Mouse (Mus musculus): ENCODE results near the gene Dis3l2. TPM values are rescaled to one million over a fixed set of nuclear protein-coding genes. Genes with fewer than 3 reads are reported as not detected.
A peak's percentile ranks its signal among the peaks of the same experiment; 100 is the strongest.

Gene Dis3l2
- polyA plus RNA-seq, 1 experiment from 2014 or later = 8.8 TPM

- Histone ChIP-seq H3K36me3 (no peaks in the 10 kb centered on the region), H3K9me3 (replicated peaks) (no peaks in the 10 kb centered on the region), H3K9ac (no peak overlapping the region), H3K27me3 (no peaks in the 10 kb centered on the region), H3K4me3 (replicated peaks) (no peak overlapping the region), H3K4me1 (replicated peaks) (no peaks in the 10 kb centered on the region), H3K27ac (no peak overlapping the region), H3K4me2 (no peak overlapping the region)
- WGBS (ENCODE audit: insufficient replicate concordance) = 59% methylated on average over 2 of the region's 2 CpGs
- DNase-seq (no peak), ATAC-seq (ENCODE audit: low read depth) (no peak)
Observed at GRCm38 (mm10) chr1:87012606-87013005, 309.0 kb downstream of the Dis3l2 start.

GRCm38 (mm10) chr1:87020714-87021113 lies 317.1 kb downstream of the Dis3l2 start:
- Histone ChIP-seq H3K9ac (no peak overlapping the region), H3K4me1 (replicated peaks) (peaks cover 12% of the 10 kb centered on the region), H3K9me3 (replicated peaks) (no peaks in the 10 kb centered on the region), H3K4me3 (replicated peaks) (no peak overlapping the region), H3K4me2 (no peak overlapping the region), H3K27ac (no peak overlapping the region), H3K27me3 (no peaks in the 10 kb centered on the region), H3K36me3 (no peaks in the 10 kb centered on the region)
- 73% methylated on average over 5 of the region's 5 CpGs for WGBS (ENCODE audit: insufficient replicate concordance)
- ATAC-seq (ENCODE audit: low read depth) = no peak
- no peak for DNase-seq

DNA sequence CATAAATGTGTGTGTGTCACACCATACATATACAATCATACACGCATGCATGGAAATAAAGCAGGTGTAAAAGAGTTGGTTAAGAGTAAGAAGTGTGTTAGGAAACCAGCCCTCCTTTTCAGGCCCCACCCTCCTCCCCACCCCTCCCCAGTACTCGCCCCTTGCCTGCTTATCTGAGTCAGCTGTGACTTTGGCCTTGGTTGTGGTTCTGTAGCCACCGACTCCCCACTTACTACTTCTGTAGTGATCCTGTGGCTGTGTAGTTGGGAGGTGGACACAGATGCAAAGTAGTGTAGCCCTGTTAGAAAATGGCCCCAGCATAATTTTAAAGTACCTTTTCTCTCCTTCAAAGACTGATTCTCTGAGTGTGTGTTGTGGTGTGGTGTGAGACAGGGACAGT lies 318.0 kb downstream of the Dis3l2 start:
- no peak overlapping the region for H3K27ac ChIP-seq
- DNase-seq (no peak), ATAC-seq (ENCODE audit: low read depth) (no peak)
- no peaks in the 10 kb centered on the region for H3K36me3 ChIP-seq
- H3K27me3 ChIP-seq = no peaks in the 10 kb centered on the region
- no peak overlapping the region for H3K9ac ChIP-seq
- no peak overlapping the region for H3K4me3 ChIP-seq (replicated peaks)
- WGBS (ENCODE audit: insufficient replicate concordance) = 32% methylated on average over 3 of the region's 3 CpGs
- no peaks in the 10 kb centered on the region for H3K9me3 ChIP-seq (replicated peaks)
- no peak overlapping the region for H3K4me2 ChIP-seq
- H3K4me1 ChIP-seq (replicated peaks) = peaks cover 12% of the 10 kb centered on the region

DNA sequence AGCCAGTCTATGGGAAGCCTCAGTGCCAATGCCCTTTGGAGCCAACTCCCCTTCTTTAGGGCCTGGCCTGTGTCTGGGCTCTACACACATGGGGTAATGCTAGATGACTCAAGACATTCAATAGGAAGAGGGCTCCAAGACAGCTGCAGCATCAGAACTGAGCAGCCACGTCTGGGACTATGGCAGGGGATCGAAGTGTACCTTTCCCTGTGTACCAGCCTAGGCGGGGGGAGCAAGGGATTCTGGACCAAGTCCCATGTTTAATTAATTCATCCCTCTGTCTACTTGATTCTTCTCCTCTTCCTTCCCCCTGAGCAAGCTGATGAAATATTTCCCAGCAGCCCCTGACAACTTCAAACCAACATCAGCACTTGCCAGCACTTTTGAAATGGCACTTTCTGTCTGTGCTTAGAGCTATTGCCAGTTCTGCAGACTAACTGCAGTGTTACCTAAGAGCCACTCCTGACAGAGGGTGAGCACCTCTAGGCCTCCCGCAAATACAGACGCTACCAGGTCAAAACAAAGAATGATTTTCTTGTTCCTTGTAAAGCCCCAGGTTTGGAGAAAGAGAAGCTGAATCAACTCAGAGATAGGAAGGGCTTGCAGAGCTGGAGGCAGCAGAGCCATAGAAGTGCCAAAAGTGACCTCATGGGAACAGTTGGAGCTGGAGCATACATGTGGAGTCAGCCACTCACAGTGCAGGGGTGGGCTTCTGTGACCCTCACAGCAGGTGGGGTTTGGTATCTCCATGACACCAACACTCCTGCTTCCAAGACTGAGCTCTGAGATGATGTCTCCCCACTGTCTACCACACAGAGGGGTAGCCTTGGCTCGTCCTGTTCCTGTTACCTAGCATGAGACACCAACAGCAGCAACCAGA lies 319.9 kb downstream of the Dis3l2 start:
- no peaks in the 10 kb centered on the region for H3K9me3 ChIP-seq (replicated peaks)
- peaks cover 12% of the 10 kb centered on the region for H3K4me1 ChIP-seq (replicated peaks)
- no peaks in the 10 kb centered on the region for H3K27me3 ChIP-seq
- DNase-seq (no peak), ATAC-seq (ENCODE audit: low read depth) (no peak)
- H3K36me3 ChIP-seq = no peaks in the 10 kb centered on the region
- H3K27ac ChIP-seq = no peak overlapping the region
- no peak overlapping the region for H3K4me3 ChIP-seq (replicated peaks)
- 63% methylated on average over 6 of the region's 6 CpGs for WGBS (ENCODE audit: insufficient replicate concordance)
- H3K9ac ChIP-seq = no peak overlapping the region
- no peak overlapping the region for H3K4me2 ChIP-seq

DNA sequence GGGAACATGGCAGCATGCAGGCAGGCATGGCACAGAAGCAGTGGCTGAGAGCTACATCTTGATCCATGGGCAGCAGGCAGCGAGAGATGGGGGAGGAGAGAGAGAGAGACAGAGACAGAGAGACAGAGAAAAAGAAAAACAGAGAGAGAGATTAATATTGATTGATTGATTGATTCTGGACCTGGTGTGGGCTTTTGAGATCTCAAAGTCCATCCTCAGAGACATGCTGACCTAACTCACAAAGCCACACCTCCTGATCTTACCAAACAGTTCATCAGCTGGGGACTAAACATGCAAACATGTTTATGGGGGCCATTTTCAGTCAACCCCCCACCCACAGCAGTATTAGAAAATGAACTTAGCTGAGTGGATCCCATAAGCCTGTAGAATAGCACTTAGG lies 321.4 kb downstream of the Dis3l2 start:
- WGBS (ENCODE audit: insufficient replicate concordance) = 67% methylated on average over 1 of the region's 1 CpGs
- Histone ChIP-seq H3K4me2 (no peak overlapping the region), H3K4me1 (replicated peaks) (peaks cover 12% of the 10 kb centered on the region), H3K27ac (no peak overlapping the region), H3K4me3 (replicated peaks) (no peak overlapping the region), H3K9ac (no peak overlapping the region), H3K36me3 (no peaks in the 10 kb centered on the region), H3K27me3 (no peaks in the 10 kb centered on the region), H3K9me3 (replicated peaks) (no peaks in the 10 kb centered on the region)
- no peak for ATAC-seq (ENCODE audit: low read depth)
- no peak for DNase-seq

DNA sequence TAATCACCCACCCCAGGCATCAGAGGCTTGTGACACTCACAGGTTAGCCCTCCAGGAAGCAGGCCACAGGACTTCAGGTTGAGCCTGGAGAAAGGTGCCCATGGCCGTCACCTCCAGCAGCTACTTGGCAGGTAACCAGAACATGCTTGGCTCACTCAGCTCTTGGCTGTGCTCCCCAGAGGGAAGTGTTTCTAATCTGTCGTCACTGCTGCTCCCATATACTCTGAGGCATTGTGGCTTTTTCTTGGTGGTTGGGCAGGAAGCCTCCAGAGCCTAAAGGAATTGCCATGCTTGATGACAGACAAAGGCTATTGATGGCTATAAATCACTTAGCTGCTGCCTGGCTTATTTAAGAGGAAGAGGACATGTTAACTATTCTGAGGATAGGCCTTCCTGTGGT lies 325.2 kb downstream of the Dis3l2 start:
- Histone ChIP-seq H3K4me3 (replicated peaks) (no peak overlapping the region), H3K4me2 (no peak overlapping the region), H3K9me3 (replicated peaks) (no peaks in the 10 kb centered on the region), H3K9ac (no peak overlapping the region), H3K4me1 (replicated peaks) (no peaks in the 10 kb centered on the region), H3K36me3 (no peaks in the 10 kb centered on the region), H3K27ac (no peak overlapping the region), H3K27me3 (no peaks in the 10 kb centered on the region)
- ATAC-seq (ENCODE audit: low read depth) (no peak), DNase-seq (no peak)
- WGBS (ENCODE audit: insufficient replicate concordance) = 54% methylated on average over 2 of the region's 2 CpGs

GRCm38 (mm10) chr1:87030652-87031051 lies 327.0 kb downstream of the Dis3l2 start:
- no peak for ATAC-seq (ENCODE audit: low read depth)
- Histone ChIP-seq H3K4me3 (replicated peaks) (no peak overlapping the region), H3K27me3 (no peaks in the 10 kb centered on the region), H3K4me1 (replicated peaks) (peaks cover 4% of the 10 kb centered on the region; the same call in 1 of the 2 replicates), H3K4me2 (no peak overlapping the region), H3K9ac (no peak overlapping the region), H3K9me3 (replicated peaks) (no peaks in the 10 kb centered on the region), H3K27ac (no peak overlapping the region), H3K36me3 (no peaks in the 10 kb centered on the region)
- 57% methylated on average over 1 of the region's 1 CpGs for WGBS (ENCODE audit: insufficient replicate concordance)
- DNase-seq = no peak

GRCm38 (mm10) chr1:87032466-87032865 lies 328.9 kb downstream of the Dis3l2 start:
- ATAC-seq (ENCODE audit: low read depth) (no peak), DNase-seq (no peak)
- Histone ChIP-seq H3K9ac (no peak overlapping the region), H3K27ac (no peak overlapping the region), H3K36me3 (no peaks in the 10 kb centered on the region), H3K4me3 (replicated peaks) (no peak overlapping the region), H3K4me1 (replicated peaks) (peaks cover 10% of the 10 kb centered on the region; the same call in 1 of the 2 replicates), H3K27me3 (no peaks in the 10 kb centered on the region), H3K4me2 (no peak overlapping the region), H3K9me3 (replicated peaks) (no peaks in the 10 kb centered on the region)
- WGBS (ENCODE audit: insufficient replicate concordance) = 64% methylated on average over 7 of the region's 7 CpGs

DNA sequence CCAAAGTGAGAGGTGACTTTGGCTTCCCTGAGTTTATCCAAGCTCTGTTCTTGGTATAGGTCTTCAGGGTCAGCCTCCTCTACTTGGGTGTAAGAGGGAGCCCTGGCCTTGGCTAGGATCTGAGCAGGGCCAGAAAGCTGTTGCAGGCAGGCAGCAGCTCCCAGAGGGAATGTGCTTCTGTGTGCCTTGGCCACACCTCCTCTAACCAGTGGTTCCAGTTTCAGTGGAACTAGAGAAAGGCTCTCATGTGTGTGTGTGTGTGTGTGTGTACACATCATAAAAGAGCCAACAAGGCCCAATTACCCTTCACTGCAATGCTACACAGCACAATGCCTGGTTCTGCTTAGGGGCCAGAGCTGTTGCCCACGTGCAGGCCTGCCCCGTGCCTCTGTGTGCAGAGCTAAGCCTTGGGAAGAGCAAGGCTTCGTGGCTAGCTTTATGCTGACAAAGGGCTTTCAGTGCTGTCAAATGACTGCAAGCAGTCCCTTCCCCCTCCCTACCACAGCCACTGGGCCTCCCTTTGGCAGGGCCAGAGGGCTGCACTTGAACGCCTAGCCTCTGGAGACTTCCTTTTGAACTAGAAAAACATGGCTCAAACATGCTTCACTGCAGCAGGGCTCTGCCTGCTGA lies 332.0 kb downstream of the Dis3l2 start:
- no peak for DNase-seq

GRCm38 (mm10) chr1:87036334-87036733 lies 332.7 kb downstream of the Dis3l2 start:
- Histone ChIP-seq H3K27me3 (no peaks in the 10 kb centered on the region), H3K9me3 (replicated peaks) (no peaks in the 10 kb centered on the region), H3K36me3 (no peaks in the 10 kb centered on the region), H3K27ac (no peak overlapping the region), H3K4me3 (replicated peaks) (no peak overlapping the region), H3K9ac (no peak overlapping the region), H3K4me2 (no peak overlapping the region), H3K4me1 (replicated peaks) (peaks cover 10% of the 10 kb centered on the region; the same call in 1 of the 2 replicates)
- ATAC-seq (ENCODE audit: low read depth) (0 out of 2 replicates have a peak, but pooled peaks have one; percentile 26), DNase-seq (no peak)
- 49% methylated on average over 3 of the region's 3 CpGs for WGBS (ENCODE audit: insufficient replicate concordance)

More for the DNA sequence above, 332.0 kb downstream of the Dis3l2 start:
- H3K4me2 ChIP-seq = no peak overlapping the region
- WGBS (ENCODE audit: insufficient replicate concordance) = 36% methylated on average over 4 of the region's 4 CpGs
- H3K27me3 ChIP-seq = no peaks in the 10 kb centered on the region
- peak; percentile 41 for ATAC-seq (ENCODE audit: low read depth)
- H3K36me3 ChIP-seq = no peaks in the 10 kb centered on the region
- no peak overlapping the region for H3K9ac ChIP-seq
- peaks cover 10% of the 10 kb centered on the region; the same call in 1 of the 2 replicates for H3K4me1 ChIP-seq (replicated peaks)
- no peaks in the 10 kb centered on the region for H3K9me3 ChIP-seq (replicated peaks)
- no peak overlapping the region for H3K4me3 ChIP-seq (replicated peaks)
- H3K27ac ChIP-seq = no peak overlapping the region

DNA sequence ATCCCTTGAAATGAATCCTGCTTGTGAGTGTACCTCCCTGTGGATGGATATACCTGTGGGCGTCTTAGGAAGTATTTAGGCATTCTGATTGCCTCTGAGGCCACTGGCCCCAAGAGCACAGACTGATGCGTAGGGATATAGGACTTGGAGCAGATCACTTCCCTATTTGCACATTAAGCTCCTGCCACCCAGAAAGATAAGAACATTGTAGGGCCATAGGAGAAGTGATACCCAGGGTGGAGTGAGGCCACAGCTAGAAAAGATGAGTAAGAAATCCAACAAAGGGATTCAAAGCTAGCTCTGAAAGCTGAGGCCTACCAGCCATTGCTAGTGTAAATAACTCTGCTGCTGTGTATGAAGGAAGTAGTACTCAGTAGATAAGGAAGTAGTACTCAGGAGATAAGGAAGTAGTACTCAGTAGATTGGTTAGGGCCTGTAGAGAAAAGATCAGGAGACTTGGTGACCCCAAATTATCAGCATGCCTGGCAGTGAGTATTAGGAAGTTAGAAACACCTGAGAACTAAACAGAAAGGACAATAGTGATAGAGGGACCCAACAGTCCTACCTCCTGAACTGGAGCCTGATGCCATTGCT lies 335.0 kb downstream of the Dis3l2 start:
- Histone ChIP-seq H3K4me3 (replicated peaks) (no peak overlapping the region), H3K9me3 (replicated peaks) (no peaks in the 10 kb centered on the region), H3K36me3 (no peaks in the 10 kb centered on the region), H3K4me2 (no peak overlapping the region), H3K4me1 (replicated peaks) (peaks cover 10% of the 10 kb centered on the region; the same call in 1 of the 2 replicates), H3K27me3 (no peaks in the 10 kb centered on the region), H3K9ac (no peak overlapping the region), H3K27ac (no peak overlapping the region)
- DNase-seq = no peak
- WGBS (ENCODE audit: insufficient replicate concordance) = 71% methylated on average over 2 of the region's 2 CpGs
- no peak for ATAC-seq (ENCODE audit: low read depth)

Data from liver, embryonic 13.5 days (tissue).